Mouse (Mus musculus): ENCODE measurements around the gene Chl1.

GRCm38 (mm10) chr6:103585667-103586066 lies 75.3 kb downstream of the Chl1 start:
- TF ChIP-seq CTCF (IDR thresholded peaks at IDR 0.05; ENCODE audit: low read depth) = no peak
- TF ChIP-seq EP300 (IDR thresholded peaks at IDR 0.05; ENCODE audit: low read depth) = no peak
